Mouse (Mus musculus) heart, embryonic 14.5 days (tissue): Measurements from ENCODE around the gene C1ql2. TPM values are rescaled to one million over a fixed set of nuclear protein-coding genes. Genes with fewer than 3 reads are reported as not detected.

Source experiments
- ATAC-seq: fragments of 200-750 bp; cut with Nextera tagmentation; 2 replicates; pipeline ENCODE4 v1.8.0; 2017; ENCODE audit warnings: low read depth, moderate TSS enrichment; ENCODE audit not compliant: insufficient number of reproducible peaks, insufficient read depth, low FRiP score
- H3K27ac ChIP-seq, 2 experiments: fragments of 200-500 bp in 1 of 2; fragments of 300-500 bp in 1 of 2; sonication (generic) in 1 of 2; replicated peaks in 1 of 2; 2 replicates each; pipeline ENCODE4 v1.5.1; 2012 to 2014; ENCODE audit warnings: low read depth in 2 of 2, low read length in 2 of 2, control low read depth in 1 of 2, mild to moderate bottlenecking in 1 of 2, mixed read lengths in 1 of 2; ENCODE audit not compliant: control insufficient read depth in 1 of 2, insufficient read depth in 1 of 2
- H3K27me3 ChIP-seq: fragments of 300-500 bp; sonication (generic); 2 replicates; pipeline ENCODE4 v1.6.1; 2014; ENCODE audit warnings: mild to moderate bottlenecking, low read length, control low read depth; ENCODE audit not compliant: control insufficient read depth, insufficient read depth
- H3K36me3 ChIP-seq: fragments of 300-500 bp; sonication (generic); 2 replicates; pipeline ENCODE4 v1.6.1; 2014; ENCODE audit warnings: mild to moderate bottlenecking, control low read depth, low read length, mixed read lengths; ENCODE audit not compliant: control insufficient read depth, insufficient read depth
- H3K4me1 ChIP-seq, 2 experiments: fragments of 200-500 bp in 1 of 2; fragments of 300-500 bp in 1 of 2; sonication (generic) in 1 of 2; 2 replicates each; pipeline ENCODE4 v1.6.1; 2012 to 2014; ENCODE audit warnings: low read length in 2 of 2, control low read depth in 1 of 2, mixed read lengths in 1 of 2; ENCODE audit not compliant: control insufficient read depth in 2 of 2, insufficient read depth in 2 of 2
- H3K4me2 ChIP-seq: fragments of 300-500 bp; sonication (generic); 2 replicates; pipeline ENCODE4 v1.6.1; 2014; ENCODE audit warnings: mild to moderate bottlenecking, low read length
- H3K4me3 ChIP-seq, 2 experiments: fragments of 200-500 bp in 1 of 2; fragments of 300-500 bp in 1 of 2; sonication (generic) in 1 of 2; 2 replicates each; pipeline ENCODE4 v1.5.1; 2012 to 2014; ENCODE audit warnings: low read length in 2 of 2, mild to moderate bottlenecking in 2 of 2, control low read depth in 1 of 2, low read depth in 1 of 2, moderate library complexity in 1 of 2; ENCODE audit not compliant: control insufficient read depth in 1 of 2, insufficient read depth in 1 of 2
- H3K9ac ChIP-seq: fragments of 300-500 bp; sonication (generic); 2 replicates; pipeline ENCODE4 v1.6.1; 2014; ENCODE audit warnings: mild to moderate bottlenecking, low read length
- H3K9me3 ChIP-seq: fragments of 300-500 bp; sonication (generic); 2 replicates; pipeline ENCODE4 v1.6.1; 2016; ENCODE audit warnings: low read length, control low read depth; ENCODE audit not compliant: control insufficient read depth
- WGBS: fragments of 180-500 bp; shearing (Covaris S2); extraction: QIAGEN DNeasy Blood & Tissue Kit; methylation state at CpG from one replicate; pipeline ENCODE4 v1.1.7; 2014; 5-methylcytosine and 5-hydroxymethylcytosine counted together
- polyA plus RNA-seq: library from polyadenylated mRNA; unstranded; fragments of >200 nt; fragmentation: Nextera tagmentation; extraction: Ambion mirVana; gene quantifications from 2 replicates; pipeline ENCODE4 v1.2.1, GENCODE M21; 2014

The C1ql2 gene
- not detected in 2 replicates for polyA plus RNA-seq

DNA sequence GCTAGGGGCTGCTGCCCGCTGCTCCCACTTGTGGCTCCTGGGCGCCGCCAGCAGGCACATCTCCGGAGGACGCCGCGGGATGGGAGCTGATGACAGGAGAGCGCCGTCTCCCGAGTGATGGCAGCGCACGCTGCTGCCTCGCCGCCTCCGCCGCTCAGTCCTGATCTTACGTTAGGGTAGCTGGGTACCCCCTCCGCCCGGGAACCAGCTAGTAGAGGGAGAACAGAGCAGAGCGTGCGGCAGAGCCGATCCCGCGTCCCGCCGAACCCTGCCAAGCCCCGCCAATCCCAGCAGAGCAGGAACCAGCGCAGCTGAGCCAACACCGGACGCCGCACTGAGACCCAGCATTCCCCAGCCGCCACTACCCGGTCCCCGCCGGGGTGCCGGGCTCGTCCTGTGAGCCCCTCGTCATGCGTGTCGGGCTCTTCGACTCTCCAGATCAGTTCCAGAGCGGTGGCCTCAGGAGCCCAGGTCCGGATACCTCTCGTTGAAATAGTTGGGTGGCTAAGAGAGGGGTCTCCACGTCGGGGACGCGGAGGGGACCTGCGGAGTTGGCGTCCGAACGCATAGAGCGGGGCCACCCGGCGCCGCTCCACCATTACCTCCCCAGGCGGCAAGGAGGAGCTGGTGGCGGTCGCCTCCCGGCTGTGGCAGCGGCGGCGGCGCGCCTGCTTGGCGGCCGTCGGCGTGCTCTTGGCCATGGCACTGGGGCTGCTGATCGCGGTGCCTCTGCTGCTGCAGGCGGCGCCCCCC, at the start of gene C1ql2:
Gene C1ql2, plus strand, starts transcription at position 164 of the 753 bp plus-strand sequence.
- ATAC-seq, result peak; percentile 26; the same call in 1 of the 2 replicates
- H3K9ac ChIP-seq, result no peak within 1 kb of the TSS
- H3K4me1 ChIP-seq, result peaks cover 0 to 9% of the 10 kb centered on the region in 2 experiments; a peak in 2 of 4 replicates
- peak within 1 kb of the TSS; percentile 68 for H3K4me2 ChIP-seq
- WGBS, result under 1% methylated on average over 68 of the region's 73 CpGs
- no peak within 1 kb of the TSS for H3K27ac ChIP-seq
- H3K36me3 ChIP-seq, result no peaks in the 10 kb centered on the region
- peak within 1 kb of the TSS; percentile 28 to 39 for H3K4me3 ChIP-seq
- no peaks in the 10 kb centered on the region for H3K9me3 ChIP-seq
- H3K27me3 ChIP-seq, result peaks cover 91% of the 10 kb centered on the region

DNA sequence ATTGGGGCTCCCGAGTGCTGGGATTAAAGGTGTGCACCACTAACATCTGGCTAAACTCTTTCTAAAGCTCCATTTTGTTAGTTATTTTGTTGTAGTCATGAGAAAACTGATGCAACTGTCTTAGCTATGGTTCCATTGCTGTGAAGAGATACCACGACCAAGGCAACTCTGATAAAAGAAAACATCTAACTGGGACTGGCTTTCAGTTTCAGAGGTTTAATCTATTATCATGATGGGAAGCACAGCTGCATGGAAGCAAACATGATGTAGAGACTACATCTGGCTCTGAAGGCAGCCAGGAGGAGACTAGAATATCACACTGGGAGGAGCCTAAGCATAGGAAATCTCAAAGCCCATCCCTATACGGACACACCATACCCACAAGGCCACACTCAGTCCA, 48.7 kb upstream of the C1ql2 start:
- Histone ChIP-seq H3K36me3 (no peaks in the 10 kb centered on the region), H3K27me3 (no peaks in the 10 kb centered on the region), H3K4me3 (no peak overlapping the region), H3K9me3 (peaks cover 15% of the 10 kb centered on the region; the same call in 1 of the 2 replicates), H3K4me2 (no peak overlapping the region), H3K27ac (no peak overlapping the region), H3K9ac (no peak overlapping the region), H3K4me1 (no peaks in the 10 kb centered on the region)
- no peak for ATAC-seq
- 77% methylated on average over 3 of the region's 3 CpGs for WGBS

DNA sequence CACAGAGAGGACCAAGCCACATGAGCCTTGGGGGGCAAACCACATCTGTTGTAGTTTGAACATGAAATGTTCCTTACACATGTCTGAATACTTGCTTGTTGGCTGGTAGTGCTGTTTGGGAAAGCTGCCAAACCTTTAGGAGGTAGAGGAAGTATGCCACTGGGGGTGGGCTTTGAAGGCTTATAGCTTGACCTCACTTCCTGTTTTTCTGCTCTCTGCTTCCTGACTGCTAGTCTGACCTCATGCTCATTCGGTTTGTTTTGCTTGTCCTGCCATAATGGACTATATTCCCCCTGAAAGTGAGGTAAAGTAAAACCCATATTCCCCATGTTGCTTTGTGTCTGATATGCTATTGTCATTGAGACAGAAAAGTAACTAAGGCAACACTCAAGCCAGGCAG, 46.6 kb upstream of the C1ql2 start:
- H3K27ac ChIP-seq, result no peak overlapping the region
- H3K36me3 ChIP-seq, result no peaks in the 10 kb centered on the region
- H3K9me3 ChIP-seq, result peaks cover 17% of the 10 kb centered on the region; the same call in 1 of the 2 replicates
- no peak for ATAC-seq
- no peak overlapping the region for H3K9ac ChIP-seq
- 54% methylated on average over 1 of the region's 1 CpGs for WGBS
- H3K4me1 ChIP-seq, result no peaks in the 10 kb centered on the region
- H3K27me3 ChIP-seq, result no peaks in the 10 kb centered on the region
- no peak overlapping the region for H3K4me3 ChIP-seq
- no peak overlapping the region for H3K4me2 ChIP-seq

DNA sequence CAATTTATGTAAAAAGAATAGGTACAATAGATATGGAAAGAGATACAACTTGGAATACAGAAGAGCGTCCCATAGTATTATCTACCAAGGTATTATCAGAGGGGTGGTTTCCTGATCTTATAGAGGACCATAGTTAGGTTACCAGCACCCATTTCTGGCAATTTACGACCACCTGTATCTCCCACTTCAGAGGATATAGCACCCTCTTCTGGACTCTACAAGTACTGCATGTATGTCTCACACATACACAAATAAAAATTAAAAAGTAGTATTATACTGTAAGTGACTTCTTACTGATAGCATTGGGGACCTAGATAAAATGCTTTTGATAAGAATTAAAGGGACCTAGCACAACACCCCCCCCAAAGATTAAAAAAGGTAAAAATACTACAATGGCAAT, 43.4 kb upstream of the C1ql2 start:
- Histone ChIP-seq H3K36me3 (no peaks in the 10 kb centered on the region), H3K4me3 (no peak overlapping the region), H3K27me3 (no peaks in the 10 kb centered on the region), H3K4me1 (no peaks in the 10 kb centered on the region), H3K9ac (no peak overlapping the region), H3K4me2 (no peak overlapping the region), H3K9me3 (peaks cover 16% of the 10 kb centered on the region; the same call in 1 of the 2 replicates), H3K27ac (no peak overlapping the region)
- no peak for ATAC-seq
- 81% methylated on average over 2 of the region's 2 CpGs for WGBS

DNA sequence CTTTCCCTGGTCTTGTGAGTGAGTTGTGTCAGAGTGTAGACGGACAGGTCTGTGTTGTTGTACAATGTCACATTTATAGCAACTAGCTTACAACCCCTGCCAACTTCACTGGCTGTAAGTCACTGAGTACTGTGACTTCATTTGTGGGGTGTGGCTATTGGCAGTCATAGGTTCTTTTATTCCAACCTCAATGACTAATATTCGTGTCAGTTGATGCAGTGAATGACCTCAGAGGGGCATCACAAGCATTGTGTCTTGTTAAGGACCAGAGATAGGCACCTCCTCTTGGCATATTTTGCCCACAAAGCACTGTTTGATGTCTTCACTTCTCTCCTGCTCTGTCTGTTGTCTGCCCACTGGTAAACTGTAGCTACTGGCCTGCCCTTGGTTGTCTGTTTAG, 34.6 kb upstream of the C1ql2 start:
- no peak overlapping the region for H3K9ac ChIP-seq
- H3K27me3 ChIP-seq, result no peaks in the 10 kb centered on the region
- no peaks in the 10 kb centered on the region for H3K36me3 ChIP-seq
- H3K9me3 ChIP-seq, result no peaks in the 10 kb centered on the region
- no peaks in the 10 kb centered on the region for H3K4me1 ChIP-seq
- H3K4me3 ChIP-seq, result no peak overlapping the region
- WGBS, result 44% methylated on average over 2 of the region's 2 CpGs
- no peak for ATAC-seq
- no peak overlapping the region for H3K4me2 ChIP-seq
- H3K27ac ChIP-seq, result no peak overlapping the region

DNA sequence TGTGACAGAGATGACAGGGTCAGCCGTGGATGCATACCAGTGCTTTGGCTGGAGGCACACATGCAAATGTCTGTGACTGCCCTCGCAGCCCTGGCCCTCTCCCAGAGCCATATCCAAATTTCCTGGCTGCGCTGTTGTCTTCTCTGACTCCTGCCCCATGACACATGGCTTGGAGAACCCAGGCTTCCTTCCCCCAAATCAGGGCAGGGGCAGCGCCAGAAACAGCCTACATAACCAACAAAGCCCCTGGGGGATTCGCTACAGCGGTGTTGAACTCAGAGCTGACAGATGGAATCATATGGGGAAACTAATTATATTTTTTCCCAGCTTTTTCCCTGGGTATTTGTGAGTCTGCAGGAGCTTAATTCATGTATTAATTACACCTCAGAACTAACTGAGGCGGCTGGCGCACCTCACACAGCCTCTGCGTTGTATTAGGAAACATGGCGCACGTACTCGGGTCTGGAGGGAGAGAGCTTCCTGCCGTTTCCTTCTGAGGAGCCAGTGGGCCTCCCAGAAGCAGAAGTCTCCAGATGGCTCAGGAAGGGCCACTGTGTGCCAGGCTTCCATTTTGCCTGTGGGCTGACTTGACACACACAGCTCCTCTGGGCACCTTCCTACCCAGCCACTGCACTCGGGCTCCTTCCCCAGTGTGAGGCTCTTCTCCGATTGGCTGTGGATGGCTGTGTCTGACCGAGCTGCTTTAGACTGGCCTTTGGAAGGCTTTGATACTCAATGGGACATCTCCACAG, 18.9 kb upstream of the C1ql2 start:
- H3K4me3 ChIP-seq, result no peak overlapping the region
- no peak overlapping the region for H3K9ac ChIP-seq
- no peaks in the 10 kb centered on the region for H3K27me3 ChIP-seq
- H3K27ac ChIP-seq, result no peak overlapping the region
- no peaks in the 10 kb centered on the region for H3K36me3 ChIP-seq
- no peaks in the 10 kb centered on the region for H3K4me1 ChIP-seq
- no peak overlapping the region for H3K4me2 ChIP-seq
- 86% methylated on average over 16 of the region's 16 CpGs for WGBS
- ATAC-seq, result no peak
- no peaks in the 10 kb centered on the region for H3K9me3 ChIP-seq

DNA sequence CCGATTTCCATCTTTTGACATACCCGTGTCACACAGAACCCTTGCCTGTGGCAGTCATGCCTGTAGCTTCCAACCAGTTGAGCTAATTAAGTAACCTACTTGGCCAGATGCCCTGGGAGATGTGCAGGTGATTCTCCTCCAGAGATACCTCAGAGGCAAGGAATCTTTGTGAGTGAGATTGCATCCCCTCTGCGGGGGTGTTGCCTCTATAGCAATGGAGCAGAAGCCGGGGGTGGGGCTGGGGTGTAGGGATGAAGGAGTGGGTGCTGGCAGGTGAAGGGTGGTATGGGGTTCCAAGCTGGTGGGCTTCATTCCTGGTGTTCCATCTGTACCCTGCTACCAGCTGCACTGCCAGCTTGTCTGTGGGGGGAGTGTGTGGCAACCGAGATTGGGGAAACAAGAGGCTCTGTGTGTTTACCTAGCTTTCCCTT, 17.2 kb upstream of the C1ql2 start:
- no peak for ATAC-seq
- no peaks in the 10 kb centered on the region for H3K27me3 ChIP-seq
- 74% methylated on average over 5 of the region's 5 CpGs for WGBS

More for the DNA sequence above, 17.2 kb upstream of the C1ql2 start:
- Histone ChIP-seq H3K4me3 (no peak overlapping the region), H3K36me3 (no peaks in the 10 kb centered on the region), H3K4me1 (no peaks in the 10 kb centered on the region), H3K9ac (no peak overlapping the region), H3K27ac (no peak overlapping the region), H3K9me3 (no peaks in the 10 kb centered on the region), H3K4me2 (no peak overlapping the region)
